Mouse (Mus musculus) bone marrow macrophage, adult 2 months (primary cell): Measurements from ENCODE around the gene Mtap.

ENCODE experiments used
- CTCF ChIP-seq: IDR thresholded peaks from 2 replicates; pipeline ENCODE4 v1.5.1; 2012; ENCODE audit warnings: low read depth, mild to moderate bottlenecking, low read length, moderate library complexity
- POLR2A ChIP-seq: IDR thresholded peaks from 2 replicates; pipeline ENCODE4 v1.6.1; 2012; ENCODE audit warnings: mild to moderate bottlenecking, low read depth, low read length, borderline replicate concordance

GRCm38 (mm10) chr4:89146291-89146690, 9.4 kb downstream of the Mtap start:
- TF ChIP-seq CTCF (no peak), POLR2A (no peak)
